Mouse (Mus musculus) embryonic fibroblast, embryonic 13.5 days (primary cell): ENCODE measurements around the gene Endou.

Experiments
- CTCF ChIP-seq: IDR thresholded peaks from 2 replicates; pipeline ENCODE4 v1.5.1; 2011; ENCODE audit warnings: mild to moderate bottlenecking, control low read depth, low read length, moderate library complexity, borderline replicate concordance; ENCODE audit not compliant: insufficient read depth
- POLR2A ChIP-seq: IDR thresholded peaks from 2 replicates; pipeline ENCODE4 v1.6.1; 2011; ENCODE audit warnings: low read depth, mild to moderate bottlenecking, control low read depth, low read length, moderate library complexity

DNA sequence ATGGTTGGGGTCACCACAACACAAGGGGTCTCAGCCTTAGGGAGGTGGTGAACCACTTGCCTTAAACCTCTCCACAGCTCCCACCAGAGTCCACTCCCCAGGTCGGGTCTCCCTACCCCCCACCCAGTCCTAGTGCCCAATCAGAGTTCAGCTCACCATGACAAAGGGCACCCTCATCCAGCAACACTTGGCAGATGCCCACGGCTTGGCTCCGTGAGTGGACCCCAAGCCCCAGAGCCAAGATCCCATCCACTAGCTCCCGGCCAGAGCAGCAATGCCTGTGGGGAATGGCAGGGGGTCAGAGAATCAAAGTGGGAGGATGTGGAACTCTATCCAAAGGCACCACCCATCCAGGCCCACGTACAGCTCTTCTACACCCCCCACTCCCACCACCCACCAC lies 29.8 kb upstream of the Endou start:
- no peak for TF ChIP-seq POLR2A
- no peak for TF ChIP-seq CTCF
